Mouse (Mus musculus): ENCODE results near the gene Kmt5b.
A peak's percentile ranks its signal among the peaks of the same experiment; 100 is the strongest.

DNA sequence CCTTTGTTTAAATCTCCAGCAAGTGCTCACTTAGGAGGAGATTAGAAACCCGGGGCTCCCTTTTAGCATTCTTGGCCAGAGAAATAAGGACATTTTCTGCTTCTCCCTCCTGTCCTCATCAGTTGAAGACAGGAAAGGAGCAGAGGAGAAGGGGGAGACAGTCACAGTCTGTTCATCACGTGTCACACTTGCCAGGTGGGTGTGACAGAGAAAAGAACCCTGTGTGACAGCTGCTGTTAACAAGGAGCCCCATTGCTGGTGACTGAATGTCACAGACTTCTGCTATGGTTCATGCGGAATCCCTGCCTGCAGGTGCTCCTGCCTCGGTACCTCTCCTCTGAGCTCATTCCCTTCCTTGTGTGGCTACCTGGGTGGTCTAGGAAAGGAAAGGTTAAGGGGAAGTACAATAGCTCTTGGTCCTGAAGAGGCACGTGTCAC lies 73.0 kb downstream of the Kmt5b start:
- TF ChIP-seq CTCF (IDR thresholded peaks at IDR 0.05; ENCODE audit: control insufficient read depth, insufficient read depth, insufficient read length) = no peak
- TF ChIP-seq MAX (IDR thresholded peaks at IDR 0.05) = no peak
- TF ChIP-seq USF1 (IDR thresholded peaks at IDR 0.05; ENCODE audit: low read depth) = peak; percentile 69
- no peak for TF ChIP-seq CEBPB (IDR thresholded peaks at IDR 0.05; ENCODE audit: low read depth)
